Mouse (Mus musculus) liver, embryonic 15.5 days (tissue): ENCODE measurements around the gene Ndufa8. TPM values are rescaled to one million over a fixed set of nuclear protein-coding genes. Genes with fewer than 3 reads are reported as not detected.

Experiments used
- ATAC-seq: fragments of 200-750 bp; cut with Nextera tagmentation; 2 replicates; pipeline ENCODE4 v1.8.0; 2017; ENCODE audit warnings: moderate number of reproducible peaks, mild to moderate bottlenecking, moderate library complexity; ENCODE audit not compliant: insufficient read depth
- H3K27ac ChIP-seq: fragments of 300-500 bp; sonication (generic); replicated peaks from 2 replicates; pipeline ENCODE4 v1.5.1; 2015; ENCODE audit warnings: mild to moderate bottlenecking, inconsistent platforms
- H3K27me3 ChIP-seq: fragments of 300-500 bp; sonication (generic); 2 replicates; pipeline ENCODE4 v1.6.1; 2015; ENCODE audit warnings: mild to moderate bottlenecking, inconsistent platforms
- H3K36me3 ChIP-seq: fragments of 300-500 bp; sonication (generic); replicated peaks from 2 replicates; pipeline ENCODE4 v1.6.1; 2015; ENCODE audit warnings: moderate library complexity, mild to moderate bottlenecking, inconsistent platforms
- H3K4me1 ChIP-seq: fragments of 300-500 bp; sonication (generic); replicated peaks from 2 replicates; pipeline ENCODE4 v1.6.1; 2015; ENCODE audit warnings: inconsistent platforms
- H3K4me2 ChIP-seq: fragments of 300-500 bp; sonication (generic); 2 replicates; pipeline ENCODE4 v1.6.1; 2015; ENCODE audit warnings: moderate library complexity, mild to moderate bottlenecking, inconsistent platforms
- H3K4me3 ChIP-seq: fragments of 300-500 bp; sonication (generic); replicated peaks from 2 replicates; pipeline ENCODE4 v1.5.1; 2015; ENCODE audit warnings: mild to moderate bottlenecking, inconsistent platforms
- H3K9ac ChIP-seq: fragments of 300-500 bp; sonication (generic); 2 replicates; pipeline ENCODE4 v1.6.1; 2015; ENCODE audit warnings: moderate library complexity, mild to moderate bottlenecking, inconsistent platforms
- H3K9me3 ChIP-seq: fragments of 300-500 bp; sonication (generic); replicated peaks from 2 replicates; pipeline ENCODE4 v1.6.1; 2016; ENCODE audit warnings: inconsistent platforms
- WGBS: fragments of 180-500 bp; shearing (Covaris S2); methylation state at CpG from one replicate; pipeline ENCODE4 v1.1.7; 2015; ENCODE audit warnings: mixed read lengths; ENCODE audit not compliant: insufficient replicate concordance; 5-methylcytosine and 5-hydroxymethylcytosine counted together
- polyA plus RNA-seq: library from polyadenylated mRNA; unstranded; fragments of >200 nt; fragmentation: Nextera tagmentation; extraction: Ambion mirVana; gene quantifications from 2 replicates; pipeline ENCODE4 v1.2.1, GENCODE M21; 2015

The Ndufa8 gene
- polyA plus RNA-seq, 1 experiment from 2014 or later: 132 TPM

GRCm38 (mm10) chr2:36009386-36009785 lies 39.8 kb downstream of the Ndufa8 start:
- no peak overlapping the region for H3K9ac ChIP-seq
- no peak overlapping the region for H3K27ac ChIP-seq
- no peaks in the 10 kb centered on the region for H3K9me3 ChIP-seq
- H3K36me3 ChIP-seq: no peaks in the 10 kb centered on the region
- H3K4me1 ChIP-seq: 0 out of 2 replicates have a peak, but pooled peaks cover 5% of the 10 kb centered on the region
- no peak overlapping the region for H3K4me2 ChIP-seq
- WGBS: 25% methylated on average over 4 of the region's 4 CpGs
- peaks cover 54% of the 10 kb centered on the region for H3K27me3 ChIP-seq
- H3K4me3 ChIP-seq: no peak overlapping the region
- no peak for ATAC-seq

GRCm38 (mm10) chr2:36008071-36008470 lies 41.1 kb downstream of the Ndufa8 start:
- H3K27ac ChIP-seq: no peak overlapping the region
- 0 out of 2 replicates have a peak, but pooled peaks cover 5% of the 10 kb centered on the region for H3K4me1 ChIP-seq
- H3K9ac ChIP-seq: no peak overlapping the region
- no peaks in the 10 kb centered on the region for H3K36me3 ChIP-seq
- H3K4me2 ChIP-seq: no peak overlapping the region
- H3K9me3 ChIP-seq: no peaks in the 10 kb centered on the region
- H3K4me3 ChIP-seq: no peak overlapping the region
- peaks cover 50% of the 10 kb centered on the region for H3K27me3 ChIP-seq
- ATAC-seq: no peak
- 13% methylated on average over 1 of the region's 1 CpGs for WGBS

- H3K36me3 ChIP-seq: no peaks in the 10 kb centered on the region
- 0 out of 2 replicates have a peak, but pooled peaks cover 2% of the 10 kb centered on the region for H3K27me3 ChIP-seq
- H3K4me3 ChIP-seq: no peak overlapping the region
- H3K9me3 ChIP-seq: no peaks in the 10 kb centered on the region
- no peaks in the 10 kb centered on the region for H3K4me1 ChIP-seq
- no peak overlapping the region for H3K4me2 ChIP-seq
- H3K27ac ChIP-seq: no peak overlapping the region
- no peak overlapping the region for H3K9ac ChIP-seq
- WGBS: 30% methylated on average over 6 of the region's 6 CpGs
- no peak for ATAC-seq
Observed at GRCm38 (mm10) chr2:36002188-36002587, 47.0 kb downstream of the Ndufa8 start.

- Histone ChIP-seq H3K4me2 (no peak overlapping the region), H3K4me1 (no peaks in the 10 kb centered on the region), H3K36me3 (no peaks in the 10 kb centered on the region), H3K9me3 (no peaks in the 10 kb centered on the region), H3K27ac (no peak overlapping the region), H3K9ac (no peak overlapping the region), H3K27me3 (no peaks in the 10 kb centered on the region), H3K4me3 (no peak overlapping the region)
- ATAC-seq: no peak
- WGBS: 17% methylated on average over 1 of the region's 1 CpGs
Observed at GRCm38 (mm10) chr2:36000390-36000789, 48.8 kb downstream of the Ndufa8 start.

GRCm38 (mm10) chr2:35999212-35999611 lies 50.0 kb downstream of the Ndufa8 start:
- Histone ChIP-seq H3K4me3 (no peak overlapping the region), H3K27me3 (no peaks in the 10 kb centered on the region; the same call in 1 of the 2 replicates), H3K9ac (no peak overlapping the region), H3K36me3 (no peaks in the 10 kb centered on the region), H3K9me3 (no peaks in the 10 kb centered on the region), H3K4me1 (no peaks in the 10 kb centered on the region), H3K4me2 (no peak overlapping the region), H3K27ac (no peak overlapping the region)
- no peak for ATAC-seq

GRCm38 (mm10) chr2:35998416-35998815 lies 50.8 kb downstream of the Ndufa8 start:
- Histone ChIP-seq H3K4me3 (no peak overlapping the region), H3K9me3 (no peaks in the 10 kb centered on the region), H3K27ac (no peak overlapping the region), H3K27me3 (no peaks in the 10 kb centered on the region; the same call in 1 of the 2 replicates), H3K36me3 (no peaks in the 10 kb centered on the region), H3K9ac (no peak overlapping the region), H3K4me1 (no peaks in the 10 kb centered on the region), H3K4me2 (no peak overlapping the region)
- no peak for ATAC-seq
- WGBS: 60% methylated on average over 5 of the region's 5 CpGs

GRCm38 (mm10) chr2:35996753-35997152 lies 52.5 kb downstream of the Ndufa8 start:
- no peaks in the 10 kb centered on the region for H3K36me3 ChIP-seq
- ATAC-seq: no peak

GRCm38 (mm10) chr2:35994303-35994702 lies 54.9 kb downstream of the Ndufa8 start:
- no peak overlapping the region for H3K4me2 ChIP-seq
- 62% methylated on average over 6 of the region's 6 CpGs for WGBS
- H3K4me1 ChIP-seq: no peaks in the 10 kb centered on the region

More at GRCm38 (mm10) chr2:35996753-35997152, 52.5 kb downstream of the Ndufa8 start:
- H3K4me2 ChIP-seq: no peak overlapping the region
- 39% methylated on average over 2 of the region's 2 CpGs for WGBS
- H3K9me3 ChIP-seq: no peaks in the 10 kb centered on the region
- no peaks in the 10 kb centered on the region; the same call in 1 of the 2 replicates for H3K27me3 ChIP-seq
- H3K4me1 ChIP-seq: no peaks in the 10 kb centered on the region
- H3K9ac ChIP-seq: no peak overlapping the region
- no peak overlapping the region for H3K27ac ChIP-seq
- no peak overlapping the region for H3K4me3 ChIP-seq

GRCm38 (mm10) chr2:35993481-35993880 lies 55.7 kb downstream of the Ndufa8 start:
- H3K9me3 ChIP-seq: no peaks in the 10 kb centered on the region
- no peak for ATAC-seq
- H3K4me1 ChIP-seq: no peaks in the 10 kb centered on the region
- 52% methylated on average over 2 of the region's 2 CpGs for WGBS
- H3K27me3 ChIP-seq: peaks cover 10% of the 10 kb centered on the region
- no peak overlapping the region for H3K4me3 ChIP-seq
- no peak overlapping the region for H3K9ac ChIP-seq
- no peak overlapping the region for H3K27ac ChIP-seq
- no peaks in the 10 kb centered on the region for H3K36me3 ChIP-seq
- H3K4me2 ChIP-seq: no peak overlapping the region

More at GRCm38 (mm10) chr2:35994303-35994702, 54.9 kb downstream of the Ndufa8 start:
- Histone ChIP-seq H3K9ac (no peak overlapping the region), H3K27me3 (peaks cover 7% of the 10 kb centered on the region), H3K27ac (no peak overlapping the region), H3K36me3 (no peaks in the 10 kb centered on the region), H3K9me3 (no peaks in the 10 kb centered on the region), H3K4me3 (no peak overlapping the region)
- ATAC-seq: no peak

- Histone ChIP-seq H3K4me3 (no peak overlapping the region), H3K9me3 (no peaks in the 10 kb centered on the region), H3K36me3 (no peaks in the 10 kb centered on the region), H3K9ac (no peak overlapping the region), H3K27me3 (peaks cover 21% of the 10 kb centered on the region), H3K4me2 (no peak overlapping the region), H3K4me1 (no peaks in the 10 kb centered on the region), H3K27ac (no peak overlapping the region)
- WGBS: 52% methylated on average over 3 of the region's 3 CpGs
- no peak for ATAC-seq
Observed at GRCm38 (mm10) chr2:35992259-35992658, 56.9 kb downstream of the Ndufa8 start.
